Mouse (Mus musculus) hematopoietic stem cell, adult 5-6 weeks (primary cell): ENCODE measurements at regions not wholly inside any gene's neighbourhood (a gene's known extent, or its start where the extent isn't known, plus 50 kb on each side); places are given as distances from the start of the nearest gene placed in this dataset.

Source experiments
- ATAC-seq, 2 experiments: fragments of 125-278 bp in 1 of 2; replicated peaks in 1 of 2; 2 replicates each; pipeline ENCODE4 v1.8.0; 2016 to 2017; ENCODE audit warnings: inconsistent platforms in 2 of 2, mild to moderate bottlenecking in 2 of 2, moderate number of reproducible peaks in 2 of 2, low read depth in 1 of 2, moderate TSS enrichment in 1 of 2; ENCODE audit not compliant: low FRiP score in 2 of 2, poor library complexity in 2 of 2, severe bottlenecking in 2 of 2, insufficient read depth in 1 of 2, low TSS enrichment in 1 of 2

GRCm38 (mm10) chr19:16075512-16076086 is 57.0 kb upstream of the Gnaq start:
- ATAC-seq: no peak

DNA sequence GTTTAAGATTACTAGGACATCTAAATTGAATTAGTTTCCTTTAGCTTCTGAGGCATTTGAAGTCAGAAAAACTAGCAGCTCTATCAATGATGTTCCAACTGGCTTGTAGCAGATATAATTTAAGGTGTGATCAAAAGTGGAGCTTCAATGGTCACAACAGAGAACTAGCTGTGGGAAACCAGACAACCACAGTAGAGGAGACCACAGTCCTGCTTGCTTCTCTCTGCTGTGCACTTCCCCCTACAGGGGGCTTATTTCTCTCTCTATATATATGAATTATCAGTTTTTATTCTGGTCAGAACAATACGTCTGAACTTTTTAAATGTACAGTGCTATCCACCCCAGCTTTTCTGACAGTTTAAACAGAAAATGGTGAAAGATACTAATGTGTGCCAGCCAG is 57.6 kb upstream of the Gnaq start:
- no peak for ATAC-seq

- ATAC-seq: peak; percentile 56 to 67; a peak in 2 of 4 replicates
Observed at GRCm38 (mm10) chr19:16067314-16067713, 65.3 kb upstream of the Gnaq start.

- 0 out of 4 replicates have a peak, but pooled peaks of 1 of the 2 experiments have one; percentile 24 for ATAC-seq
Observed at GRCm38 (mm10) chr19:16064911-16065310, 67.7 kb upstream of the Gnaq start.

GRCm38 (mm10) chr19:16063916-16064580 is 68.6 kb upstream of the Gnaq start:
- peak; percentile 62 to 83 for ATAC-seq

GRCm38 (mm10) chr19:16063533-16063915 is 69.1 kb upstream of the Gnaq start:
- ATAC-seq: no peak

- no peak for ATAC-seq
Observed at GRCm38 (mm10) chr19:16061821-16062220, 70.8 kb upstream of the Gnaq start.

- ATAC-seq: no peak
Observed at GRCm38 (mm10) chr19:16059026-16059425, 73.6 kb upstream of the Gnaq start.

DNA sequence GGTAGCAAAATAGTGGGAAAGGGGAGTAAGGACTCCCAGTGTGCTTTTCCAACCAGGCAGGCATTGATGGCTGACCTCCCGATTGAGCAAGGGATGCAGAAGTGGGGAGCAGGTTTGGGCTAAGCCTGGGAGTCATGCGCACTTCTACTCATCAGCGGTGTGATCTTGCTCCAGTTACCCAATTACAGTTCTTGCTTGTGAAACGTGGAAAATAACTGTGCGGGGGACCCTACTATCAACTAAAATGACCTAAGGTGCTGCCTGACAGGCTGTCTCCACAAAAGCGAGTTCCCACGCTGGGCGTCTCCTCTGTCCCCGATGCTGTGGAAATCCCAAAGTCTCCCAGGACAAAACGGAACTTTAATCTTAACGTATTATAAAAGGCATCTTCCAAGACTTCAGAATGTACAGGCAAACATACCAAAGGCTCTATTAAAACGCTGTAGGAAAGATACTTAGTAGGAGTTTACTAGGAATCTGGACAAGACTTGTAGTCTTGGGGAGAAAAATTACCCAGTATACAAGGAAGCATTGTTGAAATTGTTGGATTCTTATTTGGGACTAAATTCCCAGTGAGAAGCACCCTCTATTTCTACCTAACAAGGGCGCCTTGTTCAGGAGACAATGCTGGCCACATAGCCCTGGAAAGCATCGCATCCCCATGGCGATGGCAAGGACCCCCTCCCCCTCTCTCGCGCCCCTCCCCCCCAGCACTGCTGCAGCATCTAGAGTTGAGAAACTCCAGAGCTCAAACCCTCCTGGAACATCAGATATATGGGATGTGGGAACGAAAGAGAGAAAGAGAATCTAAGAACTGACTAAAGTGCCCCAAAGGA is 65.6 kb upstream of the Cep78 start:
- peak; percentile 56 to 64 for ATAC-seq

DNA sequence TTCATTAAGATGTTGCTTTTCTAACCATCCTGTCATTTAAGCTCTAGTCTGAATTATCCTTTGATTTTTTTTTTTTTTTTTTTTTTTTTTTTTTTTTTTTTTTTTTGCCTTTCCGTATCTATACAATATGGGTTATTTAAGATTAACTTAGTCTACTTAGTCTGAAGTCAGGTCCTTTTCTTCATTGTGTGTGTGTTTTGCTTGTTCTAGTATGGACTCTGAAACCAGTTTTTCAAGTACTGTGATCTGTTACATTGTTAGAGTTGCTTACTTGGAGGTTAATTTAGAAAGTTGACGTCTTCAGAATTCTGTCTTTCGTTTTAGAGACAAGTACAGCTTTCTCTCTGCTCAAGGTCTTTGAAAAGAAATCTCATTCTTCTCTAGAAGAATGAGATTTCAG is 64.9 kb upstream of the Cep78 start:
- no peak for ATAC-seq

DNA sequence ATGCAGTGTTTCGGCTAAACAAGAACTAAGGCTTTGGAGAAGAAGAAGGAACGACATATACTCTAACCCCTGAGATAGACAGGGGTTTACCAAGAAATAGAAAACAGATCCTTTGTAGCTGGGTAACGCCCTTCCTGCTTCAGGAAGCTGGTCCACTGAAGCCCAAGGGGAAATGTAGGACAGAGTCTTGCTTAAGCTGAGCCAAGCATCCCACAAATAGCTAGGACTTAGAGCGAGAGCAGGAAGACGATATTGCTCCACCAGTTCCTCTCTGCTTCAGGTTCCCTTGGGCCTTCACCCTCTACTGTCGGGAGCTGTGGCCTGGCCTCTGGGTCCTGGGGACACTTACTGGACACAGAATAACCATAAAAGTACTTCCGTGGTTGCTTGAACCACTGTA is 62.2 kb upstream of the Cep78 start:
- ATAC-seq: no peak; a peak in 1 of 4 replicates

DNA sequence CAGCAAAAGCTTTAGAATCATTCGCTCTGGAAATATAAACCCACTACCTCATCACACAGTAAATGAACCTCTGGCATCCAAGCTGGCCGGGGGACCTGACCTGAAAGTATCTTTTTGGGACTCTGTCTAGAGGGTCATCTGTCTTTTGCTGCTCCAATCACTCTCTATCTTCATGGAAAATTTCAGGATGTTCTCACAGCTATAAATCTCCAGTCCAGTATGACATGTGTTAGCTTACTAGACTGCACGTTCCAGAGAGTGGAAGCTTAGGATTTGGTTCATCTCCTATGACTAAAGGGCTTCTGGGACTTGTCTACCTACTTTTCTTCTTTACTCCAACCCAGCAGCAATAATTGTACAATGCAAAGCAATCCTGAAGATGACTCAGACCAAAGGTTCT is 60.5 kb upstream of the Cep78 start:
- no peak for ATAC-seq

- peak in 1 of 2 experiments; percentile 56; a peak in 1 of 4 replicates for ATAC-seq
Observed at GRCm38 (mm10) chr19:16044169-16044568, 59.4 kb upstream of the Cep78 start.

DNA sequence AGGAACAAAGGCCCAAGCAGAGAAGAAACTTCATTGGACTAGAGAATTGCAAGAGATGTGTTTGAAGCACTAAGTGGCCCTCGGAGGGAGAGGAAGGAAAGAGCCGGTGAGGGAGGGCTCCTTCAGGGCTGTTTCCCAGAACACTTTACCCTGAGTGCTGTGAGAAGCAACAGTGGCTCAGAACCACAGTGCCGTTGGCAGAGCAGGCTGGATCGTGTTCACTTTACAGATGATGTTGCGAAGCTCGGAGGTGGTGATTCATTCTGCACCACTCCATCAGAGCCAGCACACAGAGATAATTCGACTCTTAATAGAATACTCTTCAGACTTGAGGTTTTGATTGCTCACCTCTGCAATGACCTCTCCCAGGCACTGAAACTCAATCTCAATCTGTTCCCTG is 58.2 kb upstream of the Cep78 start:
- ATAC-seq: no peak

GRCm38 (mm10) chr19:16041891-16042290 is 57.1 kb upstream of the Cep78 start:
- ATAC-seq: no peak

GRCm38 (mm10) chr19:16037806-16038205 is 53.0 kb upstream of the Cep78 start:
- no peak for ATAC-seq
